Mouse (Mus musculus): Measurements from ENCODE around the gene Olfr1283. TPM values are rescaled to one million over a fixed set of nuclear protein-coding genes. Genes with fewer than 3 reads are reported as not detected.
"Not testable (repeated sequence)": the region's sequence is repeated elsewhere in the genome, so short reads cannot be mapped to it uniquely, and the experiment has no call there.

Olfr1283 gene
- polyA plus RNA-seq (2012; rRNA removed), result not detected in 2 replicates

- 76% methylated on average over 2 of the region's 2 CpGs for WGBS
- TF ChIP-seq POLR2A (IDR thresholded peaks at IDR 0.05; ENCODE audit: control insufficient read depth, extremely low read depth, insufficient read depth, low read length, poor library complexity) (no peak), CTCF (IDR thresholded peaks at IDR 0.05; ENCODE audit: borderline replicate concordance, control insufficient read depth, extremely low read depth, insufficient read depth, low read length, poor library complexity) (no peak)
- no peak for DNase-seq
Measured at GRCm38 (mm10) chr2:111366490-111366889, at the start of gene Olfr1283. Gene Olfr1283, plus strand, starts transcription at chr2:111366790.

GRCm38 (mm10) chr2:111326220-111326619, 40.4 kb upstream of the Olfr1283 start, which contains the start of gene Olfr1281:
Gene Olfr1281, plus strand, starts transcription at chr2:111326520.
- 73% methylated on average over 2 of the region's 2 CpGs for WGBS
- H3K4me3 ChIP-seq (ENCODE audit: control insufficient read depth, insufficient read depth, low read length), result no peak within 1 kb of the TSS
- H3K4me1 ChIP-seq (replicated peaks; ENCODE audit: control insufficient read depth, insufficient read depth, low read length), result no peaks in the 10 kb centered on the region
- DNase-seq, result no peak
- H3K27ac ChIP-seq (ENCODE audit: control insufficient read depth, insufficient read depth, low read length), result no peak within 1 kb of the TSS
- no peaks in the 10 kb centered on the region for H3K36me3 ChIP-seq (ENCODE audit: control insufficient read depth, insufficient read depth, low read length)
- TF ChIP-seq POLR2A (IDR thresholded peaks at IDR 0.05; ENCODE audit: control insufficient read depth, extremely low read depth, insufficient read depth, low read length, poor library complexity), result no peak
- no peak for TF ChIP-seq CTCF (IDR thresholded peaks at IDR 0.05; ENCODE audit: borderline replicate concordance, control insufficient read depth, extremely low read depth, insufficient read depth, low read length, poor library complexity)
- H3K27me3 ChIP-seq (ENCODE audit: control insufficient read depth, insufficient read depth, low read length), result no peaks in the 10 kb centered on the region

More at GRCm38 (mm10) chr2:111366490-111366889, at the start of gene Olfr1283:
- H3K36me3 ChIP-seq (ENCODE audit: control insufficient read depth, insufficient read depth, low read length), result no peaks in the 10 kb centered on the region
- no peak within 1 kb of the TSS for H3K27ac ChIP-seq (ENCODE audit: control insufficient read depth, insufficient read depth, low read length)
- no peak within 1 kb of the TSS for H3K4me3 ChIP-seq (ENCODE audit: control insufficient read depth, insufficient read depth, low read length)
- no peaks in the 10 kb centered on the region for H3K27me3 ChIP-seq (ENCODE audit: control insufficient read depth, insufficient read depth, low read length)
- H3K4me1 ChIP-seq (replicated peaks; ENCODE audit: control insufficient read depth, insufficient read depth, low read length), result no peaks in the 10 kb centered on the region

DNA sequence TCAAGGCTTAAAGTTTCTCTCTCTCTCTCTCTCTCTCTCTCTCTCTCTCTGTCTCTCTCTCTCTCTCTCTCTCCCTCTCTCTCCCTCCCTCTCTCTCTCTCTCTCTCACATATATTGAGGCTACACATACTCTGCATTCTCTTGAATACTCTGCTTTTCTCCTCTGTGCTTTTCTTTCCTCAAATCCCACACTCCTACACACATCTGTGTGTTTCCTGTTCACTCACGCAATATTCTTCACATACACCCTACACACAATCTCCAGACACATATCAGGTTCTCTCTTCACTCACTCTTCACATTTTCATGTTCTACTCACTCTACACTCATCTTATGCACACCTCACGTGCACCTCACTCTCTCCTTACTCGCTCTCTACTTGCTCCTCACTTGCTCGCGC, 32.9 kb upstream of the Olfr1283 start:
- not testable (repeated sequence) for H3K27ac ChIP-seq (ENCODE audit: control insufficient read depth, insufficient read depth, low read length); DNase-seq; H3K27me3 ChIP-seq (ENCODE audit: control insufficient read depth, insufficient read depth, low read length); H3K4me1 ChIP-seq (replicated peaks; ENCODE audit: control insufficient read depth, insufficient read depth, low read length); H3K4me3 ChIP-seq (ENCODE audit: control insufficient read depth, insufficient read depth, low read length); H3K36me3 ChIP-seq (ENCODE audit: control insufficient read depth, insufficient read depth, low read length)
- 90% methylated on average over 5 of the region's 5 CpGs for WGBS

DNA sequence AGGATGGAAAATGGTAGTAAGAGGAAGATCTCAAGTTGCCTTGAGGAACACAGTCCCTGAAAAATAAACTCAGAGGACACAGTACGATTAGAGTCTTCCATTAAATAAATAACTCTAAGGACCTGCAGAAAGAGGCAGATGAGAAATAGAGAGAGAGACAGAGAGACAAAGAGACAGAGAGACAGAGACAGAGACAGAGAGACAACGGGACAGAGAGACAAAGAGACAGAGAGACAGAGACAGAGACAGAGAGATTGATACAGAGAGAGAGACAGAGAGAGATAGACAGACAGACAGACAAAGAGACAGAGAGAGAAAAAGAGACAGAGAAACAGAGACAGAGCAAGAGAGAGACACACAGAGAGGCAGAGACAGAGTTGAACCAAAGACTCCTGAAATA, 30.6 kb upstream of the Olfr1283 start, which contains the start of gene Olfr1282:
Gene Olfr1282 (minus strand): TSS at position 101 of the 400 bp plus-strand sequence.
- no peak for DNase-seq
- WGBS, result 85% methylated on average over 2 of the region's 2 CpGs
- H3K36me3 ChIP-seq (ENCODE audit: control insufficient read depth, insufficient read depth, low read length), result no peaks in the 10 kb centered on the region
- H3K27me3 ChIP-seq (ENCODE audit: control insufficient read depth, insufficient read depth, low read length), result no peaks in the 10 kb centered on the region
- H3K27ac ChIP-seq (ENCODE audit: control insufficient read depth, insufficient read depth, low read length), result no peak within 1 kb of the TSS
- no peaks in the 10 kb centered on the region for H3K4me1 ChIP-seq (replicated peaks; ENCODE audit: control insufficient read depth, insufficient read depth, low read length)
- no peak within 1 kb of the TSS for H3K4me3 ChIP-seq (ENCODE audit: control insufficient read depth, insufficient read depth, low read length)
- no peak for TF ChIP-seq POLR2A (IDR thresholded peaks at IDR 0.05; ENCODE audit: control insufficient read depth, extremely low read depth, insufficient read depth, low read length, poor library complexity)
- TF ChIP-seq CTCF (IDR thresholded peaks at IDR 0.05; ENCODE audit: borderline replicate concordance, control insufficient read depth, extremely low read depth, insufficient read depth, low read length, poor library complexity), result no peak

DNA sequence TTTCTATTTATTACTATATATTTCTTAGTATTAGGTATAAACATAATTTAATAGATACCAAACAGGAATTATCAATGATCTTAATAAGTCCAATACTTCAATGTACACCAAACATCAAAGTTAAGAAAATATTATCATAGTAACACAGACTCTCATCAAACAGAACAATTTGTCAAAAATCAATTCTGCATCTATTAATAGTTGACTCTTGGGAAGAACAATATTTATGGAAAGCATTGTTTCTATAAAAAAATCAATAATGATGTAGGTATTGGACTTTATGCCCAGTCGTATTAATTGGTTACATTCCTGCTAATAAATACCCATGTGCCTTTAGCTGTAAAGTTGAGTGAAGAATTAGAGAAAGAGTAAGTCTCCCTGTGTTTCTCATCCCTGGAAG, 8.6 kb downstream of the Olfr1283 start, which contains the start of gene Olfr1284:
Gene Olfr1284 (plus strand): TSS at position 301 of the 400 bp plus-strand sequence.
- WGBS, result 89% methylated on average over 1 of the region's 1 CpGs
- H3K4me3 ChIP-seq (ENCODE audit: control insufficient read depth, insufficient read depth, low read length), result no peak within 1 kb of the TSS
- H3K4me1 ChIP-seq (replicated peaks; ENCODE audit: control insufficient read depth, insufficient read depth, low read length), result no peaks in the 10 kb centered on the region
- no peaks in the 10 kb centered on the region for H3K27me3 ChIP-seq (ENCODE audit: control insufficient read depth, insufficient read depth, low read length)
- TF ChIP-seq POLR2A (IDR thresholded peaks at IDR 0.05; ENCODE audit: control insufficient read depth, extremely low read depth, insufficient read depth, low read length, poor library complexity) (no peak), CTCF (IDR thresholded peaks at IDR 0.05; ENCODE audit: borderline replicate concordance, control insufficient read depth, extremely low read depth, insufficient read depth, low read length, poor library complexity) (no peak)
- no peak for DNase-seq
- H3K27ac ChIP-seq (ENCODE audit: control insufficient read depth, insufficient read depth, low read length), result no peak within 1 kb of the TSS
- no peaks in the 10 kb centered on the region for H3K36me3 ChIP-seq (ENCODE audit: control insufficient read depth, insufficient read depth, low read length)

Other genes starting within 250 kb of the Olfr1283 start
- not detected in 2 replicates for gene Gm15130, start 213.9 kb upstream of the Olfr1283 start, polyA plus RNA-seq (2012; rRNA removed)
- not detected in 2 replicates for gene 4930430A15Rik, start 137.2 kb upstream of the Olfr1283 start, polyA plus RNA-seq (2012; rRNA removed)
- not detected in 2 replicates for gene Olfr1275, start 131.5 kb upstream of the Olfr1283 start, polyA plus RNA-seq (2012; rRNA removed)
- gene Olfr1276, start 112.3 kb upstream of the Olfr1283 start, polyA plus RNA-seq (2012; rRNA removed), result not detected in 2 replicates
- not detected in 2 replicates for gene Olfr1277, start 92.7 kb upstream of the Olfr1283 start, polyA plus RNA-seq (2012; rRNA removed)
- not detected in 2 replicates for gene Olfr1278, start 76.7 kb upstream of the Olfr1283 start, polyA plus RNA-seq (2012; rRNA removed)
- not detected in 2 replicates for gene Olfr1279, start 66.2 kb upstream of the Olfr1283 start, polyA plus RNA-seq (2012; rRNA removed)
- not detected in 2 replicates for gene Olfr1280, start 52.8 kb upstream of the Olfr1283 start, polyA plus RNA-seq (2012; rRNA removed)
- not detected in 2 replicates for gene Olfr1281, start 40.3 kb upstream of the Olfr1283 start, polyA plus RNA-seq (2012; rRNA removed)
- not detected in 2 replicates for gene Olfr1282, start 30.7 kb upstream of the Olfr1283 start, polyA plus RNA-seq (2012; rRNA removed)
- gene Olfr1284, start 8.7 kb downstream of the Olfr1283 start, polyA plus RNA-seq (2012; rRNA removed), result not detected in 2 replicates
- gene Olfr1286, start 56.3 kb downstream of the Olfr1283 start, polyA plus RNA-seq (2012; rRNA removed), result not detected in 2 replicates
- not detected in 2 replicates for gene Olfr1287, start 82.4 kb downstream of the Olfr1283 start, polyA plus RNA-seq (2012; rRNA removed)
- gene Olfr1288, start 107.3 kb downstream of the Olfr1283 start, polyA plus RNA-seq (2012; rRNA removed), result not detected in 2 replicates
- not detected in 2 replicates for gene Olfr1289, start 114.0 kb downstream of the Olfr1283 start, polyA plus RNA-seq (2012; rRNA removed)
- not detected in 2 replicates for gene Olfr1290, start 127.0 kb downstream of the Olfr1283 start, polyA plus RNA-seq (2012; rRNA removed)
- gene Olfr1291-ps1, start 130.4 kb downstream of the Olfr1283 start, polyA plus RNA-seq (2012; rRNA removed), result not detected in 2 replicates
- gene Olfr1293-ps, start 158.4 kb downstream of the Olfr1283 start, polyA plus RNA-seq (2012; rRNA removed), result not detected in 2 replicates
- not detected in 2 replicates for gene Olfr1294, start 173.5 kb downstream of the Olfr1283 start, polyA plus RNA-seq (2012; rRNA removed)
- not detected in 2 replicates for gene Olfr1295, start 202.9 kb downstream of the Olfr1283 start, polyA plus RNA-seq (2012; rRNA removed)

Measured in thymus, adult 2 months (tissue).